Mouse (Mus musculus) stomach, postnatal 0 days (tissue): Measurements from ENCODE around the gene Rad21l. TPM values are rescaled to one million over a fixed set of nuclear protein-coding genes. Genes with fewer than 3 reads are reported as not detected.

Source experiments
- ATAC-seq: fragments of 200-750 bp; cut with Nextera tagmentation; 2 replicates; pipeline ENCODE4 v1.8.0; 2017; ENCODE audit not compliant: low FRiP score, low TSS enrichment
- DNase-seq: peaks from one replicate; pipeline ENCODE4 v3.0.0-alpha.2; 2016; ENCODE audit warnings: low spot score
- H3K27ac ChIP-seq: fragments of 300-500 bp; sonication (generic); replicated peaks from 2 replicates; pipeline ENCODE4 v1.5.1; 2014; ENCODE audit warnings: mild to moderate bottlenecking, control low read depth
- H3K27me3 ChIP-seq: fragments of 300-500 bp; sonication (generic); 2 replicates; pipeline ENCODE4 v1.6.1; 2014; ENCODE audit warnings: low read length; ENCODE audit not compliant: control insufficient read depth, insufficient read depth
- H3K36me3 ChIP-seq: fragments of 300-500 bp; sonication (generic); 2 replicates; pipeline ENCODE4 v1.6.1; 2014; ENCODE audit warnings: low read length, mixed read lengths; ENCODE audit not compliant: control insufficient read depth, insufficient read depth
- H3K4me1 ChIP-seq: fragments of 300-500 bp; sonication (generic); replicated peaks from 2 replicates; pipeline ENCODE4 v1.6.1; 2014; ENCODE audit warnings: antibody characterized with exemption; ENCODE audit not compliant: control insufficient read depth, insufficient read depth
- H3K4me2 ChIP-seq: fragments of 300-500 bp; sonication (generic); replicated peaks from 2 replicates; pipeline ENCODE4 v1.6.1; 2014; ENCODE audit warnings: low read depth, mild to moderate bottlenecking, control low read depth, moderate library complexity
- H3K4me3 ChIP-seq: fragments of 300-500 bp; sonication (generic); 2 replicates; pipeline ENCODE4 v1.5.1; 2014; ENCODE audit warnings: low read depth, low read length, control low read depth
- H3K9ac ChIP-seq: fragments of 300-500 bp; sonication (generic); 2 replicates; pipeline ENCODE4 v1.6.1; 2014; ENCODE audit warnings: mild to moderate bottlenecking, low read length, control low read depth, mixed read lengths
- H3K9me3 ChIP-seq: fragments of 300-500 bp; sonication (generic); 2 replicates; pipeline ENCODE4 v1.6.1; 2016; ENCODE audit warnings: low read length; ENCODE audit not compliant: control insufficient read depth
- CTCF ChIP-seq: IDR thresholded peaks from 2 replicates; pipeline ENCODE4 v1.5.1; 2016; ENCODE audit warnings: antibody characterized with exemption, low read depth, mild to moderate bottlenecking, moderate library complexity
- EP300 ChIP-seq: optimal IDR thresholded peaks from 2 replicates; pipeline ENCODE3; 2016; ENCODE audit warnings: antibody characterized with exemption
- WGBS: fragments of 180-500 bp; shearing (Covaris S2); extraction: QIAGEN DNeasy Blood & Tissue Kit; methylation state at CpG from one replicate; pipeline ENCODE4 v1.1.7; 2014; 5-methylcytosine and 5-hydroxymethylcytosine counted together
- polyA plus RNA-seq: library from polyadenylated mRNA; unstranded; fragments of >200 nt; fragmentation: Nextera tagmentation; extraction: Ambion mirVana; gene quantifications from 2 replicates; pipeline ENCODE4 v1.2.1, GENCODE M21; 2015

Gene Rad21l
- polyA plus RNA-seq: not detected in 2 replicates

GRCm38 (mm10) chr2:151668433-151668832 lies at the start of gene Rad21l:
Gene Rad21l (minus strand): TSS chr2:151668533.
- H3K36me3 ChIP-seq: no peaks in the 10 kb centered on the region
- no peak within 1 kb of the TSS for H3K4me3 ChIP-seq
- no peak within 1 kb of the TSS for H3K27ac ChIP-seq
- DNase-seq: no peak
- no peak within 1 kb of the TSS for H3K4me2 ChIP-seq
- H3K4me1 ChIP-seq: no peaks in the 10 kb centered on the region
- no peak for ATAC-seq
- no peaks in the 10 kb centered on the region for H3K27me3 ChIP-seq
- no peak within 1 kb of the TSS for H3K9ac ChIP-seq
- WGBS: 73% methylated on average over 3 of the region's 3 CpGs
- no peaks in the 10 kb centered on the region for H3K9me3 ChIP-seq
- TF ChIP-seq EP300 (no peak), CTCF (no peak)

GRCm38 (mm10) chr2:151716318-151717055 lies 48.2 kb upstream of the Rad21l start:
- no peak for TF ChIP-seq EP300
- no peak for TF ChIP-seq CTCF
- H3K36me3 ChIP-seq: peaks cover 27% of the 10 kb centered on the region
- no peak overlapping the region for H3K9ac ChIP-seq
- ATAC-seq: no peak
- WGBS: 59% methylated on average over 2 of the region's 2 CpGs
- no peak for DNase-seq
- no peak overlapping the region for H3K4me3 ChIP-seq
- no peaks in the 10 kb centered on the region for H3K9me3 ChIP-seq
- H3K27me3 ChIP-seq: no peaks in the 10 kb centered on the region
- no peak overlapping the region for H3K27ac ChIP-seq
- no peak overlapping the region for H3K4me2 ChIP-seq
- H3K4me1 ChIP-seq: no peaks in the 10 kb centered on the region

- no peak overlapping the region for H3K4me2 ChIP-seq
- H3K27me3 ChIP-seq: no peaks in the 10 kb centered on the region
- H3K27ac ChIP-seq: no peak overlapping the region
- 93% methylated on average over 4 of the region's 4 CpGs for WGBS
- no peaks in the 10 kb centered on the region for H3K4me1 ChIP-seq
- H3K4me3 ChIP-seq: no peak overlapping the region
- H3K9me3 ChIP-seq: no peaks in the 10 kb centered on the region
- ATAC-seq (no peak), DNase-seq (no peak)
- H3K9ac ChIP-seq: no peak overlapping the region
- TF ChIP-seq EP300 (no peak), CTCF (no peak)
- H3K36me3 ChIP-seq: peaks cover 27% of the 10 kb centered on the region
These were observed 47.2 kb upstream of the Rad21l start for GRCm38 (mm10) chr2:151715526-151715925.

- DNase-seq (peak; percentile 45), ATAC-seq (no peak)
- Histone ChIP-seq H3K4me1 (no peaks in the 10 kb centered on the region), H3K27me3 (no peaks in the 10 kb centered on the region), H3K27ac (no peak overlapping the region), H3K36me3 (peaks cover 8% of the 10 kb centered on the region), H3K4me2 (no peak overlapping the region), H3K4me3 (no peak overlapping the region), H3K9me3 (no peaks in the 10 kb centered on the region), H3K9ac (no peak overlapping the region)
- TF ChIP-seq CTCF (no peak), EP300 (no peak)
- WGBS: 33% methylated on average over 3 of the region's 3 CpGs
These were observed 44.3 kb upstream of the Rad21l start for GRCm38 (mm10) chr2:151712647-151713046.

GRCm38 (mm10) chr2:151702851-151703190 lies 34.5 kb upstream of the Rad21l start:
- peak overlapping the region; percentile 53 for H3K4me3 ChIP-seq
- peak overlapping the region; percentile 55; the same call in 1 of the 2 replicates for H3K9ac ChIP-seq
- no peaks in the 10 kb centered on the region for H3K36me3 ChIP-seq
- H3K27ac ChIP-seq: no peak overlapping the region
- TF ChIP-seq EP300 (no peak), CTCF (no peak)
- peak overlapping the region; percentile 99 for H3K4me2 ChIP-seq
- no peaks in the 10 kb centered on the region; the same call in 1 of the 2 replicates for H3K27me3 ChIP-seq
- WGBS: 3% methylated on average over 17 of the region's 17 CpGs
- no peaks in the 10 kb centered on the region for H3K4me1 ChIP-seq
- ATAC-seq (peak; percentile 43), DNase-seq (peak; percentile 20)
- H3K9me3 ChIP-seq: no peaks in the 10 kb centered on the region

GRCm38 (mm10) chr2:151702146-151702850 lies 34.0 kb upstream of the Rad21l start:
- no peaks in the 10 kb centered on the region for H3K4me1 ChIP-seq

More at GRCm38 (mm10) chr2:151702146-151702850, 34.0 kb upstream of the Rad21l start:
- Histone ChIP-seq H3K9me3 (no peaks in the 10 kb centered on the region), H3K4me3 (peak overlapping the region; percentile 53), H3K36me3 (no peaks in the 10 kb centered on the region), H3K27me3 (no peaks in the 10 kb centered on the region; the same call in 1 of the 2 replicates), H3K27ac (no peak overlapping the region), H3K9ac (peak overlapping the region; percentile 55), H3K4me2 (peak overlapping the region; percentile 99)
- no peak for TF ChIP-seq EP300
- peak; percentile 44 for TF ChIP-seq CTCF
- DNase-seq (peak; percentile 70), ATAC-seq (peak; percentile 77)
- WGBS: 1% methylated on average over 48 of the region's 97 CpGs
